17 mouse cellular contexts compared by ENCODE assay signal in the genomic region with DNA sequence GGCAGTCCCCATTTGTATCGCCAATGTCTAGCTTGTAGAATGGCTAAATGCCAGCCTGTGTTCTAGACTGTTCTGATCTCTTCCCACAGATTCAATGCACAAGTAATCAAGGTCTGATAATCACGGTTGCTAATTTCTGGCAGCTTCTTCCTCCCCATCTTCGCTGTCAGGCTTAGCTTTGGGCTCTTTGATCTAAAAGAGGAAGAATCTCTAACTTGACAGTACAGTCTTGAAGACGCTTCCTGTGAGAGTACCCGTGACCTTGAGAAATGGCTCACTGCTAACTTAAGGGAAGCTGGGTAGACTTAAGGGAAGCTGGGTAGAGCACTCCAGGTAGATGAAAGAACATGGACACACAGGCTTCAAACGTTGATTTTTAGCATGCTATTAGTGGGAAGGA. TPM values are rescaled to one million over a fixed set of nuclear protein-coding genes. Genes with fewer than 3 reads are reported as not detected.
A peak's percentile ranks its signal among the peaks of the same experiment; 100 is the strongest.
DNase-seq lines count a peak whose midpoint lies in the region; ATAC-seq lines count a peak whose summit lies in the region.
"Had no signal": no experiment of that assay in that cellular context is flagged by ENCODE, and none has a peak within 500 bp of the region (broad histone marks: within the 10 kb centered on the region; RNA-seq: fewer than 3 reads in every experiment).

No protein-coding gene starts in this region.

- H3K9me3 ChIP-seq in liver, embryonic 16.5 days (replicated peaks; ENCODE audit: control insufficient read depth, low read length), result no peaks in the 10 kb centered on the region
- H3K9me3 ChIP-seq: forebrain, embryonic 10.5 days; intestine, embryonic 15.5 days; stomach, embryonic 15.5 days had no signal

- no peak overlapping the region for H3K27ac ChIP-seq in liver, embryonic 16.5 days (ENCODE audit: low read length)
- H3K27ac ChIP-seq: intestine, embryonic 15.5 days; left cerebral cortex, adult 2 months; stomach, embryonic 15.5 days had no signal

- no peak overlapping the region for H3K4me3 ChIP-seq in liver, embryonic 16.5 days (ENCODE audit: low read depth, low read length)
- H3K4me3 ChIP-seq: left cerebral cortex, adult 2 months; stomach, embryonic 15.5 days had no signal

- H3K4me1 ChIP-seq in liver, embryonic 16.5 days (ENCODE audit: control insufficient read depth, low read depth, low read length), result peaks cover 8% of the 10 kb centered on the region

- WGBS in liver, embryonic 16.5 days (ENCODE audit: insufficient replicate concordance), result 18% methylated on average over 6 of the region's 6 CpGs

- no peak for ATAC-seq in liver, embryonic 16.5 days (ENCODE audit: low read depth)

- H3K36me3 ChIP-seq in liver, embryonic 16.5 days (ENCODE audit: control insufficient read depth, insufficient read depth), result peaks cover 2% of the 10 kb centered on the region

- intact Hi-C loops in heart, postnatal 10 days (cut with DNase I), result loop anchor here (10.0 kb wide), 2 partner anchors 168 to 688 kb away; partner anchors contain the start of genes Clspn and Zmym6

- peak; percentile 18 for DNase-seq in lung, postnatal 36 days
- DNase-seq in lung, postnatal 25 days (ENCODE audit: low spot score), result no peak
- DNase-seq in MEL-GATA-1-ER (ENCODE audit: extremely low read depth, low read depth), result peak; percentile 75
- peak; percentile 24 for DNase-seq in thymus, postnatal 14 days
- DNase-seq in heart, postnatal 10 days, result no peak
- no peak for DNase-seq in embryo, embryonic 9.5 days (ENCODE audit: extremely low spot score)
- no peak for DNase-seq in layer of hippocampus, adult 11-12 months (ENCODE audit: low spot score)
- DNase-seq: adrenal gland, postnatal 25 days; cerebellum, adult 11-12 months; heart, postnatal 36 days; kidney, postnatal 36 days; lung, postnatal 4 days had no signal

- H3K4me2 ChIP-seq in liver, embryonic 16.5 days (ENCODE audit: low read depth, low read length), result peak overlapping the region; percentile 32; the same call in 1 of the 2 replicates
- H3K4me2 ChIP-seq: intestine, embryonic 15.5 days; stomach, embryonic 15.5 days had no signal

- no peak overlapping the region for H3K9ac ChIP-seq in liver, embryonic 16.5 days (ENCODE audit: low read depth, low read length)
- H3K9ac ChIP-seq: intestine, embryonic 15.5 days; stomach, embryonic 15.5 days had no signal

- H3K27me3 ChIP-seq in liver, embryonic 16.5 days (ENCODE audit: control insufficient read depth, insufficient read depth, low read depth, low read length), result no peaks in the 10 kb centered on the region; the same call in 1 of the 2 replicates

RNA-seq across cellular contexts. Expression of gene Smim12, which starts 0.9 kb away (rescaled TPM):
- 24.5 and 24.6 TPM in 2 replicates for polyA plus RNA-seq in liver, embryonic 16.5 days (2015; fragmentation: Nextera tagmentation; extraction: Ambion mirVana)
- 10 to 100 TPM; 40.9 to 46.2 TPM for total RNA-seq in heart, postnatal 10 days (2021)

Comparison
In these comparisons a context has a peak if more than half of its experiments do, and no peak if none do; other contexts are left out.
1. DNase-seq: peak in lung, postnatal 36 days (single experiment), MEL-GATA-1-ER (single experiment) and thymus, postnatal 14 days (single experiment); none in lung, postnatal 25 days (single experiment), heart, postnatal 10 days (0 of 2), embryo, embryonic 9.5 days (single experiment) and layer of hippocampus, adult 11-12 months (single experiment).